Mouse (Mus musculus) ES-Bruce4 (cell line): ENCODE data around the gene Kdelr1. TPM values are rescaled to one million over a fixed set of nuclear protein-coding genes. Genes with fewer than 3 reads are reported as not detected.
"Not testable (repeated sequence)": the region's sequence is repeated elsewhere in the genome, so short reads cannot be mapped to it uniquely, and the experiment has no call there.

Source experiments
- H3K27ac ChIP-seq: 2 replicates; pipeline ENCODE4 v1.5.1; 2012; ENCODE audit warnings: low read length, inconsistent platforms; ENCODE audit not compliant: insufficient read depth
- H3K27me3 ChIP-seq: 2 replicates; pipeline ENCODE4 v1.6.1; 2012; ENCODE audit warnings: mild to moderate bottlenecking, low read length, inconsistent platforms; ENCODE audit not compliant: control insufficient read depth, poor library complexity, insufficient read depth, severe bottlenecking
- H3K36me3 ChIP-seq: 2 replicates; pipeline ENCODE4 v1.6.1; 2012; ENCODE audit warnings: inconsistent platforms, mild to moderate bottlenecking, low read length, moderate library complexity; ENCODE audit not compliant: control insufficient read depth, poor library complexity, insufficient read depth, severe bottlenecking
- H3K4me1 ChIP-seq: one replicate; pipeline ENCODE4 v1.8.1; 2011; ENCODE audit warnings: low read length; ENCODE audit not compliant: control insufficient read depth, insufficient read depth
- H3K4me3 ChIP-seq: 2 replicates; pipeline ENCODE4 v1.5.1; 2011; ENCODE audit warnings: low read depth, mild to moderate bottlenecking, low read length
- H3K9ac ChIP-seq: 2 replicates; pipeline ENCODE4 v1.6.1; 2012; ENCODE audit warnings: low read depth, mild to moderate bottlenecking, inconsistent platforms; ENCODE audit not compliant: poor library complexity, severe bottlenecking
- H3K9me3 ChIP-seq: replicated peaks from 2 replicates; pipeline ENCODE4 v1.6.1; 2012; ENCODE audit warnings: mild to moderate bottlenecking, low read length, inconsistent platforms; ENCODE audit not compliant: control insufficient read depth, poor library complexity, insufficient read depth, severe bottlenecking
- CTCF ChIP-seq: IDR thresholded peaks from one replicate; pipeline ENCODE4 v1.8.1; 2011; ENCODE audit warnings: low read depth, low read length
- EP300 ChIP-seq: IDR thresholded peaks from 2 replicates; pipeline ENCODE4 v1.6.1; 2011; ENCODE audit warnings: low read depth, low read length; ENCODE audit not compliant: insufficient read depth
- POLR2A ChIP-seq: IDR thresholded peaks from one replicate; pipeline ENCODE4 v1.8.1; 2011; ENCODE audit warnings: low read length; ENCODE audit not compliant: insufficient read depth
- polyA plus RNA-seq: library from polyadenylated mRNA; stranded (reverse); fragments of >200 nt; gene quantifications from 2 replicates; pipeline ENCODE4 v1.2.4, GENCODE M21; 2011; ENCODE audit warnings: low read depth; ENCODE audit not compliant: missing spikeins, insufficient read depth, insufficient read length

Kdelr1 gene
- polyA plus RNA-seq, 1 experiment = 102 TPM

- TF ChIP-seq CTCF (no peak), EP300 (no peak), POLR2A (no peak)
- no peak overlapping the region for H3K4me3 ChIP-seq
- H3K27ac ChIP-seq = no peak overlapping the region
- peaks cover 16% of the 10 kb centered on the region for H3K36me3 ChIP-seq
- H3K9ac ChIP-seq = no peak overlapping the region
- no peaks in the 10 kb centered on the region for H3K9me3 ChIP-seq
- no peaks in the 10 kb centered on the region for H3K27me3 ChIP-seq
- H3K4me1 ChIP-seq = no peaks in the 10 kb centered on the region
Observed at GRCm38 (mm10) chr7:45876895-45877294, 4.3 kb downstream of the Kdelr1 start.

DNA sequence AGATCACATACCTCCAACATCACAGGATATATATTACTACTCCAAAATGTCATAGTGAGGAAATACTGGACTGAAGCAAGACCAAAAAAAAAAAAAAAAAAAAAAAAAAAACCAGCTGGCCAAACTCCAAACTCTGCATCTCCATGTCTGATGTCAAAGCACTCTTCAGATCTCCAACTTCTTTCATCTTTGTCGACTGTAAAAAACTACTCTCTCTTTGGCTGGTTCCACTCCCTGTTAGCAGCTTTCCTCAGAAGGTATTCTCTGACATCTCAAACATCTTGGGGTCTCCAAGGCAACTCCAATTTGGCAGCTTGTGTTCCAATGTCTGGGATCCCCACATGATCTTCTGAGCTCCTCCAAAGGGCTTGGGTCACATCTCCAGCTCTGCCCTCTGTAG is 5.7 kb downstream of the Kdelr1 start, which contains the start of gene Grin2d:
Gene Grin2d, minus strand, starts transcription at position 101 of the 400 bp plus-strand sequence.
- not testable (repeated sequence) for H3K27ac ChIP-seq, H3K4me3 ChIP-seq, H3K9me3 ChIP-seq, H3K27me3 ChIP-seq, H3K4me1 ChIP-seq, H3K9ac ChIP-seq
- peaks cover 28% of the 10 kb centered on the region for H3K36me3 ChIP-seq

DNA sequence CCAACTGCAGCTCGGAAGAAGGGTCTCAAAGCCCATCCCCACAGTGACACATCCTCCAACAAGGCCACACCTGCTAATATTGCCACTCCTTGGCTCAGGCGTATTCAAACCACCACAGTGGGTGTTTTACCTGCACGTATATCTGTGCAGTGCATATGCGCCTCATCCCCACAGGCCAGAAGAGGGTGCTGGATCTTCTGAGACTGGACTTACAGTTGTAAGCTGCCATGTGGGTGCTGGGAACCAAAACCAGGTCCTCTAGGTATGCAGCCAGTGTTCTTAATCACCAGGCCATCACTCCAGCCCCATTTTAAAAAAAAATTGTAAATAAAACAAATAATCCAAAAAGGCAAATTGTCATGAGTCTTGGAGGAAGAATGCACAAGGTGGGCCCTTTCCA is 8.0 kb downstream of the Kdelr1 start:
- no peak overlapping the region for H3K9ac ChIP-seq
- no peaks in the 10 kb centered on the region for H3K4me1 ChIP-seq
- no peak overlapping the region for H3K27ac ChIP-seq
- peaks cover 38% of the 10 kb centered on the region for H3K36me3 ChIP-seq
- H3K27me3 ChIP-seq = no peaks in the 10 kb centered on the region
- H3K9me3 ChIP-seq = no peaks in the 10 kb centered on the region
- no peak for TF ChIP-seq EP300
- TF ChIP-seq CTCF = no peak
- no peak for TF ChIP-seq POLR2A
- no peak overlapping the region for H3K4me3 ChIP-seq

- H3K4me1 ChIP-seq = no peaks in the 10 kb centered on the region
- H3K4me3 ChIP-seq = no peak overlapping the region
- H3K9me3 ChIP-seq = no peaks in the 10 kb centered on the region
- H3K27ac ChIP-seq = no peak overlapping the region
- no peak overlapping the region for H3K9ac ChIP-seq
- no peaks in the 10 kb centered on the region for H3K27me3 ChIP-seq
- H3K36me3 ChIP-seq = peaks cover 34% of the 10 kb centered on the region
- TF ChIP-seq POLR2A (no peak), CTCF (no peak), EP300 (no peak)
Observed at GRCm38 (mm10) chr7:45881011-45881410, 8.4 kb downstream of the Kdelr1 start.

DNA sequence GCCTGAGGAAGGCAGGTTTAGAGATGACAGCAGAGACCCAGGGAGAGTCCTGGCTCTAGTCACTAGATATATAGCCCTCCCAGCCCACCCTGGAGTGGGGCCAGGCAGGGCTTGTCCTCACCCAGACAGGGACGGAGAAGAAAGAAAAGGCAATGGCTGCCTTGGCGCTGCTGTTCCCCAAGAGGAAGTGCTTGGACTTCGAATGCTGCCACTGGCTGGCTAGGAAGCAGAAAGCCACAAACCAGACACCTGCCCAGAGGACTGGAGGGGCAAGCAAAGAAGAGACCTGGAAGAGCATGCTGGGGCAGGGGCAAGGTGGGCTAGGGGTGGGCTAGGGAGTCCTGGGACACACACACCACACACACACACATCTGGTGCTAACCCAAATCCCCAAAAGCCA is 14.7 kb downstream of the Kdelr1 start:
- H3K27ac ChIP-seq = no peak overlapping the region
- no peak overlapping the region for H3K4me3 ChIP-seq
- TF ChIP-seq CTCF (no peak), EP300 (no peak), POLR2A (no peak)

GRCm38 (mm10) chr7:45892651-45893050 is 20.1 kb downstream of the Kdelr1 start:
- Histone ChIP-seq H3K27ac (no peak overlapping the region), H3K9me3 (no peaks in the 10 kb centered on the region), H3K36me3 (no peaks in the 10 kb centered on the region), H3K4me1 (no peaks in the 10 kb centered on the region), H3K9ac (no peak overlapping the region), H3K4me3 (no peak overlapping the region), H3K27me3 (no peaks in the 10 kb centered on the region)
- TF ChIP-seq POLR2A = no peak
- no peak for TF ChIP-seq CTCF
- TF ChIP-seq EP300 = no peak

More for the DNA sequence above, 14.7 kb downstream of the Kdelr1 start:
- peaks cover 20% of the 10 kb centered on the region for H3K36me3 ChIP-seq
- H3K4me1 ChIP-seq = no peaks in the 10 kb centered on the region
- H3K9ac ChIP-seq = no peak overlapping the region
- H3K9me3 ChIP-seq = no peaks in the 10 kb centered on the region
- no peaks in the 10 kb centered on the region for H3K27me3 ChIP-seq
